Mouse (Mus musculus): ENCODE results near the gene Best2.

Gene Best2

DNA sequence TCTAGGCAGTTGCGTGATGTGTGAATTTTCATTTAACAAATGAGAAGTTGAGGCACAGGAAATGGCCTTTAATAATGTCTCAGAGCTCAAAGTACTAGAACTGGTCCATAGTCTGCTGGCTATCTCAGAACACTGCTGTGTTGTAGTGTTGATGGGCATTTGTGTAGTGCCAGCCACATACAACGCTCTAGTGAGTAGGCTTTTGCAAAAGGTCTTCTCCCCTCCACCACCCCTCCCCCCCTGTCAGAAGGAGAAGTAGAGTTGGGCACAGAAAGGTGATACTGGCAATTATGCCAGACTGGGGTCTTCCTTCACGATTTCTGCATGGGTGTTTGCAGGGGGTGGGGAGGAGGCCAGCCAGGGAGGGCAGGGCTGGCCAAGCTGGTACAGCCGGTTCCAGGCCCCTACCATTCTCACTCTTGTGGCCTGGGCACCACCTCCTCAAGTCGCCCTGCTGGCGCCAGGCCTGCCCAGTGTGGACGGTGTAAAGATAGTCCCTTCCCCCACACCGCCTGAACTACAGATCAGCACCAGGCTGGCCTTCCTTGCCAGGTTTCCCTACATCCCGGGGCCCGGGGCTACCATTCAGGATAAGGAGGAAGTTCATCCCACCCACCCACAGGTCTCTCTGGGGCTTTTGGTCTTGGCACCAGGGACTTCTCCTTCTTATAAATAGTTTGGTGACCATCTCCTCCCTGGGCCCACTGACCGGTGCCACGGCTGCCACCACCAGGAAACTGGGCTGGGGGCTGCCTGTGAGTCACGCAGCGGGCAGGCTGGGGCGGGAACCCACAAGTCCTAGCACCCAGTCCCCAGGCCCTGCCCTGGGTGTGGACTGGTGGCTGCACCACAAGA lies 32.5 kb downstream of the Best2 start:
- DNase-seq (ENCODE audit: low spot score) = peak; percentile 81

DNA sequence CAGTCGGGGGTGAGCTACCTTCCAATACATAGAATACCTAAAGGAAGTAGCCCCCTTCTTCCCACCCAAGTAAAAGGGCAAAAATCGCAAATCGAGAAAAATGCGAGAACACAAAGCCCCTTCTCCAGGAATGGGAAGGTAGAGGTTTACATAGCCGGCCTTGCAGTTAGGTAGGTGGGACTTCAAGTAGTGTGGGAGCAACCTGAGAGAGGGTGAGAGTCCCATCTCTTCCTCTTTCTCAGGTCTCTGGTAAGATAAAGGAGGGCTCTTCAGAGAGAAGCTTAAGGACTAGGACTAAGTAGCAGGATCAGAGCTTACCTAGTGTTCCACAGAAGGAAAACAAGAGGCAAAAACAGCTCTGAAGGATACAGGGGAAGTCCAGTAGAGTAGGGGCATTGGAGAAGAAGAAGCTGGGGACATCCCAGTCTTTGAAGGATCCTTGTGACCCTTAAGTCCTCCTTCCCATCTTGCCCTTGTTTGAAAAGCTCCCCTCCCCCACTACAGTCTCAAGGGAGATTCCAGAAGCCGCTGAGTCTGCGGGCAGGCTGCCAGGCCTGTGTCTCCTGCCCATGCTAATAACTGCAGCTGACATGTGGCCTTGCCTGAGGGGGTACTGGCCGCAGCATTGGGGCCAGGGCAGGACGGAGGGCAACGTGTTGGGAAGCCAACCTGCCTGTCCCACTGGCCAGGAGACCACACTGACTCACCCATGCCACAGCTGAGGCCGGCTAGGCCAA lies 33.5 kb downstream of the Best2 start:
- DNase-seq (ENCODE audit: low spot score) = peak; percentile 89

DNA sequence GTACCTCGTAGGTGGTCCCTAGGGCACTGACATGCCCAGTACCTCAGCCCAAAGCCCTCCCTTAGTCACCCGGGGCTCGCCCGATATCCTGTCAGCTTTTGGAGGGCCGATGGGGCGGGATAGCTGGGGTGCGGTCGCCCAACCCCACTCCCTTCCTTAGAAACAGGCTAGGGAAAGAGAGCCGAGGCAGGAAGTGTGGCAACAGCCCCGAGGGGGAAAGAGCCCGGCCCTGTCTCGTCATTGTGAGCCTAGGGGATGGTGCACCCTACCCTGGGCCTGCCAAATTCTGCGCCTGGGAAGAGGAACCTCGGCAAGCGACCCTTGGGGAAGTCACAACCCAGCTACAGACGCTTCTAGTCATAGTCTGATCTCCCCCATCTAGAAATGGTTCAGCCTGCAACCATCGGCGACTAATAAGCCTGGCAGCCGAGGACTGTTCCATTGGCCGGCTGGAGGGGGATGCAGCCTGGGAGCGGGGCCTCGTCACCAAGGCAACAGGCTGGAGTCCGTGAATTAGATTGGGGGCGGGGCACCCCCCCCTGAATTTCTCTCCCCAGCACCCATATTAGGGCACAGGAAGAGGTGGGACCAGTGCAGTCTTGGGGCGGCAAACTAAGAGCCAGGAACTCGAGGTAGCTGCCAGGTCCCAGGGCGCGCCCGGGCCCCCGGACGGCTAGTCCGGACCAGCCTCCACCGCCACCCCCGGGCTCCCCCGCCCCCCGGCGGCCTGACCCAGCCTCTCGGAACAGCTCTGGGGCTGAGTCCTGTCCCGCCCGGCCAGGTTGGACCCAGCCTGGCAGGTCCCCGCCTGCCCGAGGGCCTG lies 34.5 kb downstream of the Best2 start:
- peak; percentile 94 for DNase-seq (ENCODE audit: low spot score)

DNA sequence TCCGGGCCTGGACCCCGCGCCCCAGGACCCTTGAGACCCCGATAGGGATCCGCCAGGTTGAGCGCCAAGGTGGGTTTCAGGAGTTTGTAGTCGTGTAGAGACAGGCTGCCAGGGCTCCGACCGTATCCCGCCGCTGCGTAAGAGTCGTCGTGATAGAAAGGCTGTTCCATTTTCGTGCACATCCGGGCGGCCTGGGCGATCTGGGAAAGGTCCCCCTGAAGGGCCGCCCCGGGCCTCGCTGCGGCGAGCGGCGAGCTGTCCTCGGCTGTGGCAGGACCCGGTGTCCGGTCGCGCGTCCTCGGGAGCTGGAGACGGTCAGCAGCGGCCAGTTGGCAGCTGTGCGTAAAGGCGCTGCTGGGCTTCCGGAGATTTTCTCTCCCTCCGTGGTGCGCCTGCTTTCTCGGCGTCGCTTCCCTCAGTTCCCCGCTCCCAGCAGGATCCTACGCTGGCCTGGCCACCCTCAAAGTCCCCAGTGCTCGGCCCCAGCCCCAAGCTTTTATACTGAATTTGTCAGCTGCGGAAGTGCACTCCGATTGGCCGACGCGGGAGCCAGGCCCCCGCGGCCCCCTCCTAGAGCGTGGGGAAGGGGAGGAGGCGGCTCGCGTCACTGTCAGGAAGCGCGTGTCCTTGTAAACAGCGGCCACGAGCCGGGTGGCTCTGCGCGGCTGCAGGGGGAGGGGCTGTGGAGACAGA lies 35.9 kb downstream of the Best2 start, which contains the start of gene Junb:
Gene Junb (minus strand): TSS at position 471 of the 693 bp plus-strand sequence.
- peak; percentile 95 for DNase-seq (ENCODE audit: low spot score)

DNA sequence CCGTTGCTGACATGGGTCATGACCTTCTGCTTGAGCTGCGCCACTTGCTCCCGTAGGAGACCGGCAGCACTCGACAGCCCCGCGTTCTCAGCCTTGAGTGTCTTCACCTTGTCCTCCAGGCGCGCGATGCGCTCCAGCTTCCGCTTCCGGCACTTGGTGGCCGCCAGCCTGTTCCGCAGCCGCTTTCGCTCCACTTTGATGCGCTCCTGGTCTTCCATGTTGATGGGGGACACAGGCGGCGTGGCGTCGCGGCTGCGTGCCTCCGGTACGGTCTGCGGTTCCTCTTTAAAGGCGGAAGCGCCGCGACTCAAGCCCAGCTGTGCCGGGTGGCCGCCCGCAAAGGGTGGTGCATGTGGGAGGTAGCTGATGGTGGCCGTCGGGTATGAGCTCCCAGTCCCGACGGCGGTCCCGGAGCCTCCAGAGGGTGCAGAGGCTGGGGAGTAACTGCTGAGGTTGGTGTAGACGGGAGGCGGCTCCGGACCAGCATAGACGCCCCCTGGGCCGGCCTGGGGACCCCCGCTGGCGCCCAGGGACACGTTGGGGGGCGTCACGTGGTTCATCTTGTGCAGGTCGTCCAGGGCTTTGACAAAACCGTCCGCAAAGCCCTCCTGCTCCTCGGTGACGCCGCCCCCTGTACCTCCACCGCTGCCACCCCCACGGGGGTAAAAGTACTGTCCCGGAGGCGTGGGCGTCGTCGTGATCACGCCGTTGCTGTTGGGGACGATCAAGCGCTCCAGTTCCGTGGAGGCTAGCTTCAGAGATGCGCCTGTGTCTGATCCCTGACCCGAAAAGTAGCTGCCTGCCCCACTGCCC lies 36.7 kb downstream of the Best2 start:
- DNase-seq (ENCODE audit: low spot score) = peak; percentile 67

DNA sequence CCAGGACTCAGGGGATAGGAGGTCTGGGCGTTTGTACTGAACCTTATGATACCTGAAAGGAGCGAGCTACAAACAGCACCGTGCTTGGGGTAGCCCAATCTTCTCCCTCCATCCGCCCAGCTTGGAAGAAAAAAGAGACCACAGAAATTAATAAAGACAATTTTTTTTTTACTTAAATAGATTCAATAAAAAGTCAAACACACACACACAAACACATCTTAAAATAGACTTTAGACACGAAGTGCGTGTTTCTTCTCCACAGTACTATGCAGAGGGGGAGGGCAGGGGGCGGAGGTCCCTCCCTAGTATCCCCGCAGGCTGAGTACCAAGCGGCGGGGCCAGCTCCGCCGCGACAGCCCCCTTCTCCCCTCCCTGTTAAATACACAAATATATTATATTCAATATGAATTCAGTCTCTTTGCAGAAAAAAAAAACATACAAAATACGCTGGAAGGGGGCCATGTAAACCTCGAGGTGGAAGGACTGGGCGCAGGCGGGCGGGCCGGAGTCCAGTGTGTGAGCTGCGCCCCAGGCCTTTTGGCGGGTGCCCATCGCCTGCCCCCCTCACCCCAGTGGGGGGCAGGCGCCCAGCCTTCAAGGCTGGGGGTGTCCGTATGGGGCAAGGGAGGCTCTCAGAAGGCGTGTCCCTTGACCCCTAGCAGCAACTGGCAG lies 37.4 kb downstream of the Best2 start:
- no peak for DNase-seq (ENCODE audit: low spot score)

DNA sequence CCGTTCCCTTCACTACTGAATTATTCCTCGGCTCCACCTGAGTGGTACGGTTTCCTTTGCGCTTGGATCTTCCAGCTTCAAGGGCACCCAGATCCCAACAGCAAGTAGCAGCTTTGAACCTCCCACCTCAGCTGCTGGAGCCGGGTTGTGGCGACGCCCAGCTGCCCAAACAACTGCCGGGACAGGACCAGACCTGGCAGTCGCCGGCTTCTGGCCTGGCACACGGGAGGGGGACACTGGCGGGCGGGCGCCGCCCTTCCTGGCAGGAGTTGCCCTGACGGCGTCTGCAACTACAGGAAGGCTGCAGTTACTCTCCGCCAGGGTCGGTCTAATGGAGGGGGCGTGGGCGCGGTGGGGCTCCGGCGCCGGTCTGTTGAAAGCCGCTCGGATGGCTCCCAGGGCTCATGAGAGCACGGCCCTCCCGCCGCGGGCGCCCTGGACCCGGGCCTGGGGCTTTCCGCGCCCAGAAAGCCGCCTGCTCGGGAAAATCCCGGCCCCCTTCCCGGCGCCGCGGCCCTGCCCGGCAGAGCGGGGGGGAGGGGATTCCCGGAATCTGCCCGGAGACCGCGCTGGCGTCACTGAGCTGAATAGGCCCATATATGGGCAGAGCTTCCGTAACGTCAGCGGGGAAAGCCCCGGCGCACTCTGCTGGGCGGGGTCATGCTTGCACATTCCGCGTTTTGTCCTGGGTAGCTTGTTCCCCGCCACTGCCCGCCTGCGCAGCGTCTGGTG lies 38.1 kb downstream of the Best2 start:
- DNase-seq (ENCODE audit: low spot score) = peak; percentile 97

DNA sequence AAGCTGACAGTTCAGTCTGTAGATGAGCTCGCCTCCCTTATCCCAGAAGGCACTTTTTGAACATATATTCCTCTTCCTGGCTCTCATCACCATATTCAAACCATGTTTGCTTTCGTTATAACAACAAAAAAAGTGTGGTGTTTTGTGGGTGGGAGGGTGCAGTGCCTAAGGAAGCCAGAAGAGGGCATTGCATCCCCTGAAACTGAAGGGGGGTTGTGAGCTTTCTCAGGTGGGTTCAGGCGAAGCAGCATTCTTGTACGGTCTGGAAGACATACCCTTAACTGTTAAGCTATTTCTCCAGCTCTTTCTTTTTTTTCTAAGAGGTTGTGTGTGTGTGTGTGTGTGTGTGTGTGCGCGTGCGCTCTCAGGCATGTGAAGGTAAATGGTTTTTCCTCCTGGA lies 38.9 kb downstream of the Best2 start:
- DNase-seq (ENCODE audit: low spot score) = peak; percentile 68

DNA sequence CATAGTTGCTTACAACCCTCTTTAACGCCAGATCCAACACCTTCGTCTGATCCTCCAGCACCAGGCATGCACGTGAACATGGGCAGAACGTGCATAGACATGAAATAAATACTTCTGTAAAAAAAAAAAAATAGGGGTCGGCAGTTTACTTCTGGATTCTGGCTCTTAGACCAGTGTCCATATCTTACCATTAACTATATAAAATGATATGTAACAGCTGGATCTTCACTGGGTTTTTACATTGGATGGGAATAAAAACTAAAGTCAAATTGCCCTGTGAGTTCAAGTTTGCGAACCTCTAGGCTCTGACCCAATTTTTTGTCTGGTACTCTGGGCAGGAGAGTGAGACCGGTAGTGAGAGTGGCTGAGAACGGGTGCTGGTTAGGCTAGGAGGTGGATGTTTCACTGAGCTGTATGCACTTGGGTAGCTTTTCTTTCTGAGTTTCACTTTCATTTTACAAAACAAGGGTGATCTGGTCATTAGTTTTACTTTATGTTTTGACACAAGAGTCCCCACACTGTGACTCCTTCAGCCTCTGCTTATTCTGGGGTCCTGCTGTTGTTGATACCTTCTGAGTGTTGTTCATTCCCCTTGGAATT lies 39.7 kb downstream of the Best2 start:
- DNase-seq (ENCODE audit: low spot score) = no peak

DNA sequence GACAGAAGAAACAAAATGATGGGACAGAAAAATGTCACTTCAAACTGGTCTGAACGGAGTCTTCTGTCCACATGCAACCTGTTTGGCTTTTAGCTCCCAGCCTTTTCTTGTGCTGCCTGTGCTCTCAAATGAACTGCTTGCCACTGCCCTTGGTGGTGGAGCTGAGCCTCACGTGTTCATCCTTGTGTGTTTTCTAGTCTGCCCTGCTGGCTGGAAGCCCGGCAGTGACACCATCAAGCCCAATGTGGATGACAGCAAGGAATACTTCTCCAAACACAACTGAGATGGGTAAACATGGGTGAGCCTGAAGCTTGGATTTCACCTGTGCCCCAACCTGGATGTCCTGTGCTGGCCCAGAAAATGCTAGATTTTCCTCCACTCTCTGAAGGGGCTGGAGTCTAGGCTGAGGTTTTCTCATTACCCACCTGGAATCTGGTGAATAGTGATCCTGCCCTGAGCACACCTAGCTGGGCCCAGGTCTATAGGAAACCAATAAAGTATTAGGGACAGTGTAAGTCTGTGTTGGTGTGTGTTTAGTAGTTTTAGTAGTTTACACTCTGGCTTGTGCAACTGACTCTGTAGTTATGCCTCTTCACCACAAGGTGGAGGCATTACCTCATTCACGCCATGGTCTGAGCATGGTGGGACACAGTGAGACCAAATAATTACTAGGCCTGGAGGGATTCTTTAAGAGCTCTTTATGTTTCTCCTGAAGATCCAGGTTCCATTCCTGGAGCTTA lies 40.4 kb downstream of the Best2 start:
- no peak for DNase-seq (ENCODE audit: low spot score)

DNA sequence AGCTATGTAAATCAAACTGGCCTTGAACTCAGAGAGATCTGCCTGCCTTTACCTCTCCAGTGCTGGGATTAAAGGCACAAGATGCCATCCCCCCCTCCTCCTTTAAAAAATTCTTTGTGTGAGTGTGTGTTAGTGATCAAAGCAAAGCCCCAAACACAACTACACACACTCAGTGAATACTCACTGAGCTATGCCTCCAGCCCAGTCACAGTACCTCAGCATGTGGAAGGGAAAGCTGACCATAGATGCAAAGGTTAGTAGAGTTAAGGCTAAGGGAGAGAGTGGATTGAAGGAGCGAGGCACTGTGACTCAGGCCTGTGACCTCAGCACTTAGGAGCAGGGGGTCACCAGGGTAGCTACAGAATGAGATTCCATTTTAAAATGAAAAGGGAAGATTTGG lies 41.3 kb downstream of the Best2 start:
- no peak for DNase-seq (ENCODE audit: low spot score)

DNA sequence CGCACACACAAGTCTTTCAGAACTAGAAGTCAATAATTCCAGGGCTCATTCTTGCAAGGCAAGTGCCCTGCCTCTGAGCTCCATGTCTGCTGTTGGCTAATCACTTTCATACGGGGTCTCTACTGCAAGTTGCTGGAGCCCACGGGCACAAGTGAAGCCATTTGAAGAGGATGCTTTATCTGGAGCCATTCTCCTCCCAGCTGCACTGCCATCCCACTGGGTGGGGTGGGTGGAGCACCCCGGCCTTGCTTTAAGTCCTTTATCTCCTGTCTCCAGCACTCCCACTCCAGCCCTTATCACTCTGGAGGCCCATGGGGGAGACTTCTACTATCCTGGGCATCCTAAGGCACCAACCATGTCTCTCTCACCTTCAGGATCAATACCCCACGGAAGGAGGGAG lies 43.4 kb downstream of the Best2 start:
- DNase-seq (ENCODE audit: low spot score) = no peak

DNA sequence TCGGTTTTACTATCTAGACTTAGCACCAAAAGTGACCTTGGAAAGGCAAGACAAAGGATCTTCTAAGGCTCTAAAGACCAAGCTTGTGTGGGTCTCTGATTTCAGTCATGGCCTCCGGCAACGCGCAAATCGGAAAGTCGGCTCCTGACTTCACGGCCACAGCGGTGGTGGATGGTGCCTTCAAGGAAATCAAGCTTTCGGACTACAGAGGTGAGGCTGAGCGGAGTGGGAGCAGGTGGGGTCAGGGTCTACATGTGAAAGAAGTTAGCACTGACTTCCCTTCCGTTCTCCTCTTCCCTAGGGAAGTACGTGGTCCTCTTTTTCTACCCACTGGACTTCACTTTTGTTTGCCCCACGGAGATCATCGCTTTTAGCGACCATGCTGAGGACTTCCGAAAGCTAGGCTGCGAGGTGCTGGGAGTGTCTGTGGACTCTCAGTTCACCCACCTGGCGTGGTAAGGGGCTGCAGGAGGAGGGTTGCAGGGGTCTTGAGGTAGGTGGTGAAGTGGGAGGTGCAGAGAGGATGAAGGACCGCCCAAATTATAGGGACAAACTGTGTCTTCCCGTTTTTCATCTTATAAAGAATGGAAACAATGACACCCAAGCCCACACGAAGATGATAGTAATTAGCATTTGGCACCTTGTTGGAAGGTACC lies 44.1 kb downstream of the Best2 start:
- DNase-seq (ENCODE audit: low spot score) = no peak

DNA sequence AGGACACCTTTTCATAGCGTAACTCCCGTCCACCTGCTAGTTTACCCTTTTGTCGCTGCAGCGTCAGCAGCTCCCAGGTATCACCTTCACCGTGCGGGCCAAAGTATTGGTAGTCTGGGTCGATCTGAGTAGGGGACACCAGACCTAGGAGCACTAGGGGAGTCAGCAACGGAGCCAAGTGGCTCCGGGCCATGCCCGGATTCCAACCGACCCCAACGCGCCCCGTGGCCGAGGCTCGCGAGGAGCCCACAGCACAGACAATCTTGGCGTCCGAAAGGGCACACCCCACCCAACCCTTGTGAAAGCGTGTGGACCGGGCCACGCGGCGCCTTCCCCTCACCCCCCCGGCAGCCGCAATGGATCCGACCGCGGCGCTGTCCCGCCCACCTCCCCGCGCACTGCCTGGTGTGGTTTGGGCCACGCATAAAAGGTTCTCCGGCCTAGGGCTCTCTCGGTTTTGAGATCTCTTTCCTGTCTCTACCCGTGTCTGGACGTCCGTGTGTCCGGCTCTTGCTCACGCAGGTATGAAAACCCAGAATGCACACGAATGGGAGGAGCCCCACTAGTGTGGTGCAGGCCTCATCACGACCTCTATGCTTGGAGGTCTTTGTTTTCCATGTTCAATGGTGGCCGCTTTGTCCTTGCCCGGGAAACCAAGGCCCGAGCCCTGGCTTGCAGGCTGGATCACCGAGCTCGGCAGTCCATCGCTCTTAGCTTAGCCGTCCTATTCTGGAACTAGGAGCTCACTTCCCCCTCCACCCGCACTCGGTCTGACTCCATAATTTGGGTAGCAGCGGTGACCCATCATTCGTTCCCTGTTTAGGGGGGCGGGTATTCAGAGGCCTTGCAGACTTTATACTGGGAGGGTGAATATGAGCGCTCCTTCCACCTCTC lies 44.8 kb downstream of the Best2 start, which contains the start of the genes Gm49661, Prdx2 and Rnaseh2a:
Gene Gm49661 (minus strand): TSS at position 193 of the 894 bp plus-strand sequence.
Gene Prdx2 (plus strand): TSS at position 347 of the 894 bp plus-strand sequence.
Gene Rnaseh2a (minus strand): TSS at position 527 of the 894 bp plus-strand sequence.
- DNase-seq (ENCODE audit: low spot score) = peak; percentile 80

DNA sequence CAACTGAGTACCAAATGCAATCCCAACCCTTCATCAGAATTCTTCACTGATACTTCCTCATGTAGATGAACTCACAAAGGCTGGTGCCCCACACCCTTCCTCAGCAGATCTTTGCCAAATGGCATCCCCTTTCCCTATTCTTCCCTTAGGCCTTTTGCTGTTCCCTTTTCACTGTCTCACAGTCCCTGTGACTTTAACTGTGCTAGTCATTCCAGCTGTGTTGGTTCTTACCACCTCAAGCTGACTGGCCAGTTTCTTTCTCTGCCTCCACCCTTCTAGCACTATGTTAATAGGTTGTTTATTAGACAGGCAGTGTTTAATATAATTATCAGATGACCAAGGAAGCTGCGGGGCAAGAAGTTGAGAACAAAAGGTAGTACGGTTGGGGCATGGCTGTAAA lies 45.7 kb downstream of the Best2 start:
- DNase-seq (ENCODE audit: low spot score) = no peak

DNA sequence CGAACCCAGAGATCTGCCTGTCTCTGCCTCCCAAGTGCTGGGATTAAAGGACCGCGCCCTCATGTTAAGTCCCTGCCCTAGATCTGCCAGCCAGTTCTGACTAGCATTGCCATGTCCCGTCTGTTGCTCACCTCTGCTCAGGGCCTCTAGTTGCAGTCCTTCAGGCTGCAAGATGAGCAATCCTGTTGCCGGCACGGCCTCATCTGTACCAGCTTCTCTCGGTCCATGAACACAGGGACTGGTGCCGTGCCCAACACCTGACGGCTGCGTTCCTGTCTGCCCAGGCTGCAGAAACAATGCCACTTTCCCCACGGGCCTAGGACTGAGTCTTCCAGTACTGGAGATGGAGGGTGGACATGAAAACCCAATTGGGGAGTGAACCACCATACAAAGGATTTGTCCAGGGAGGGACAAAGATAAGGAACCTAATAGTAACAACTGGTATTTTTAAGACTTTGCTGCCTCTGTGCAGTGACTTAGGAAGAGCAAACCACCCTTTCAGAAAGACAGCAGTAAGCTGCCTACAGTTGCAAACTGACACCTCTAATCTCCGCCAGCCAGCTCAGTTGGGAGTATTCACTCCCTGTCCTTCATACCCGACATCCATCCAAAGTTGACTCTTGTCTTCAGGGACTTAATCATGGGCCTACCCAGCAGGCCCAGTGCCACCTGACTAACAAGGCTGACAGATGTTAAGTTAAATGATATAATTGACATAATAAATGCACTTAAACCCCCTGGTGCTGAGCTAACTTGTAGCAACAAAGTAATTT lies 46.6 kb downstream of the Best2 start:
- no peak for DNase-seq (ENCODE audit: low spot score)
